Mouse (Mus musculus): Measurements from ENCODE around the gene Olfr12.

DNA sequence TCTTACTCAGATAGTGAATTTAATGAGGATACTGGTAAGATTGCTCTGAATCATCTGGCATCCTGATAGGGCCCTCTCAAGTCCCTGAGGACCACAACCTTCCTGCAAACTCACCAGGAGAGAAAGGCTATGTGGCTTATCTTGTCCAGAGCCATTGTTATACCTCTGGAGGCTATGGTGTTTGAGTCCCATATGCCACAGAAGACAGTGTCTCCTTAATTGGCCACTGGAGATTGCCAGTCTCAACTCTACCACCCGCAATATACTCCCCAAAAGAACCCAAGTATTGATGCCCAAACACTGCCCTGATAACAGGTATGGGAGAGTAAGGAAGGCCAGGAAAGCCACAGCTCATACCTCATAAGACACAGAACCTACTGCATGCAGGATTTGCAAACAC is 12.1 kb upstream of the Olfr12 start, which contains the start of gene Olfr1410:
- TF ChIP-seq CTCF (IDR thresholded peaks at IDR 0.05; ENCODE audit: low read depth, low read length) (no peak), POLR2A (IDR thresholded peaks at IDR 0.05; ENCODE audit: extremely low read depth, insufficient read depth, low read length) (no peak)

Measured in liver, adult 2 months (tissue).